Mouse (Mus musculus) lung, embryonic 16.5 days (tissue): ENCODE measurements around the gene Gm12258. TPM values are rescaled to one million over a fixed set of nuclear protein-coding genes. Genes with fewer than 3 reads are reported as not detected.
"Not testable (repeated sequence)": the region's sequence is repeated elsewhere in the genome, so short reads cannot be mapped to it uniquely, and the experiment has no call there.

ENCODE experiments used
- ATAC-seq: fragments of 200-750 bp; cut with Nextera tagmentation; 2 replicates; pipeline ENCODE4 v1.8.0; 2017; ENCODE audit warnings: low read depth, mild to moderate bottlenecking, moderate library complexity
- H3K27ac ChIP-seq: fragments of 300-500 bp; sonication (generic); 2 replicates; pipeline ENCODE4 v1.5.1; 2014; ENCODE audit warnings: mild to moderate bottlenecking, control low read depth, low read length
- H3K27me3 ChIP-seq: fragments of 300-500 bp; sonication (generic); 2 replicates; pipeline ENCODE4 v1.6.1; 2014; ENCODE audit warnings: low read depth, low read length, mixed read lengths; ENCODE audit not compliant: control insufficient read depth, insufficient read depth
- H3K36me3 ChIP-seq: fragments of 300-500 bp; sonication (generic); 2 replicates; pipeline ENCODE4 v1.6.1; 2014; ENCODE audit warnings: low read length; ENCODE audit not compliant: control insufficient read depth, insufficient read depth
- H3K4me1 ChIP-seq: fragments of 300-500 bp; sonication (generic); replicated peaks from 2 replicates; pipeline ENCODE4 v1.6.1; 2014; ENCODE audit warnings: low read length, mixed read lengths; ENCODE audit not compliant: control insufficient read depth, insufficient read depth
- H3K4me2 ChIP-seq: fragments of 300-500 bp; sonication (generic); 2 replicates; pipeline ENCODE4 v1.6.1; 2014; ENCODE audit warnings: low read depth, low read length, control low read depth
- H3K4me3 ChIP-seq: fragments of 300-500 bp; sonication (generic); 2 replicates; pipeline ENCODE4 v1.5.1; 2014; ENCODE audit warnings: mild to moderate bottlenecking, low read length, control low read depth
- H3K9ac ChIP-seq: fragments of 300-500 bp; sonication (generic); 2 replicates; pipeline ENCODE4 v1.6.1; 2014; ENCODE audit warnings: low read length, control low read depth
- H3K9me3 ChIP-seq: fragments of 300-500 bp; sonication (generic); 2 replicates; pipeline ENCODE4 v1.6.1; 2016; ENCODE audit warnings: low read length; ENCODE audit not compliant: control insufficient read depth
- WGBS: fragments of 180-500 bp; shearing (Covaris S2); extraction: QIAGEN DNeasy Blood & Tissue Kit; methylation state at CpG from one replicate; pipeline ENCODE4 v1.1.7; 2014; 5-methylcytosine and 5-hydroxymethylcytosine counted together
- polyA plus RNA-seq: library from polyadenylated mRNA; unstranded; fragments of >200 nt; fragmentation: Nextera tagmentation; extraction: Ambion mirVana; gene quantifications from 2 replicates; pipeline ENCODE4 v1.2.1, GENCODE M21; 2015

Gene Gm12258
- polyA plus RNA-seq, result 8.0 and 9.0 TPM in 2 replicates

GRCm38 (mm10) chr11:58846919-58847461 is at the start of gene Gm12258:
TSS of gene Gm12258 (plus strand) at chr11:58847158.
- peaks cover 7% of the 10 kb centered on the region for H3K36me3 ChIP-seq
- H3K9ac ChIP-seq, result peak within 1 kb of the TSS; percentile 78
- no peaks in the 10 kb centered on the region for H3K27me3 ChIP-seq
- H3K4me3 ChIP-seq, result peak within 1 kb of the TSS; percentile 73
- H3K9me3 ChIP-seq, result no peaks in the 10 kb centered on the region
- ATAC-seq, result peak; percentile 100
- peaks cover 5% of the 10 kb centered on the region for H3K4me1 ChIP-seq
- WGBS, result 0% methylated on average over 24 of the region's 24 CpGs
- peak within 1 kb of the TSS; percentile 72 for H3K4me2 ChIP-seq
- peak within 1 kb of the TSS; percentile 21; the same call in 1 of the 2 replicates for H3K27ac ChIP-seq

GRCm38 (mm10) chr11:58799747-58800146 is 47.2 kb upstream of the Gm12258 start:
- Histone ChIP-seq H3K4me2 (no peak overlapping the region), H3K9ac (no peak overlapping the region), H3K27me3 (no peaks in the 10 kb centered on the region), H3K36me3 (no peaks in the 10 kb centered on the region), H3K9me3 (no peaks in the 10 kb centered on the region), H3K4me3 (no peak overlapping the region), H3K27ac (no peak overlapping the region), H3K4me1 (no peaks in the 10 kb centered on the region; the same call in 1 of the 2 replicates)
- WGBS, result 70% methylated on average over 5 of the region's 5 CpGs
- no peak for ATAC-seq

GRCm38 (mm10) chr11:58801558-58802228 is 45.3 kb upstream of the Gm12258 start, which contains the start of gene Fam183b:
TSS of gene Fam183b (minus strand) at chr11:58801960.
- 13% methylated on average over 14 of the region's 14 CpGs for WGBS
- Histone ChIP-seq H3K4me3 (no peak within 1 kb of the TSS), H3K36me3 (no peaks in the 10 kb centered on the region), H3K27ac (no peak within 1 kb of the TSS), H3K27me3 (no peaks in the 10 kb centered on the region), H3K9me3 (no peaks in the 10 kb centered on the region), H3K4me1 (no peaks in the 10 kb centered on the region; the same call in 1 of the 2 replicates), H3K9ac (no peak within 1 kb of the TSS), H3K4me2 (peak within 1 kb of the TSS; percentile 4; the same call in 1 of the 2 replicates)
- ATAC-seq, result 0 out of 2 replicates have a peak, but pooled peaks have one; percentile 20

DNA sequence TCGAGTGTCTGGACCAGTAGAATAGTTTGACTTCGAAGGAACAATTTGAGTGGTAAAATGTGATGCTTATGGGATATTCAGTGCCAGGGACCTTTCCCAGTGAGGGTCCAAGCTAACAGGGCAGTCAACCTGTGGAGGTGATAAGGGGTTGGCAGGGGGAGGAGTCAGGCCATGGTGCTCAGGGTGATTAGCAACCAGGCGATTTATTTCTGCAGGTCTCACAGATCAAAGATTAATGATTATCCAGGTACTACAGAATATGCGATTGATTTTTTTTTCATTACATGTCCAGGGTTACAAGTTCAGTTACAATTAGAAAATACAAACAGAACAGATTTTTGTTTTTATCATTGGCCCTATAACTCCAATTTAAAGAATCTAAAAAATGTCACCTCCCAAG is 43.1 kb upstream of the Gm12258 start:
- Histone ChIP-seq H3K4me3 (no peak overlapping the region), H3K27me3 (no peaks in the 10 kb centered on the region), H3K9ac (no peak overlapping the region), H3K9me3 (no peaks in the 10 kb centered on the region), H3K4me1 (no peaks in the 10 kb centered on the region; the same call in 1 of the 2 replicates), H3K4me2 (no peak overlapping the region), H3K27ac (no peak overlapping the region), H3K36me3 (no peaks in the 10 kb centered on the region)
- ATAC-seq, result no peak
- 31% methylated on average over 4 of the region's 4 CpGs for WGBS

GRCm38 (mm10) chr11:58804393-58804792 is 42.6 kb upstream of the Gm12258 start:
- Histone ChIP-seq H3K9ac (no peak overlapping the region), H3K4me1 (no peaks in the 10 kb centered on the region; the same call in 1 of the 2 replicates), H3K27ac (no peak overlapping the region), H3K9me3 (no peaks in the 10 kb centered on the region), H3K27me3 (no peaks in the 10 kb centered on the region), H3K4me3 (no peak overlapping the region), H3K36me3 (no peaks in the 10 kb centered on the region), H3K4me2 (no peak overlapping the region)
- WGBS, result 17% methylated on average over 2 of the region's 2 CpGs
- no peak for ATAC-seq

DNA sequence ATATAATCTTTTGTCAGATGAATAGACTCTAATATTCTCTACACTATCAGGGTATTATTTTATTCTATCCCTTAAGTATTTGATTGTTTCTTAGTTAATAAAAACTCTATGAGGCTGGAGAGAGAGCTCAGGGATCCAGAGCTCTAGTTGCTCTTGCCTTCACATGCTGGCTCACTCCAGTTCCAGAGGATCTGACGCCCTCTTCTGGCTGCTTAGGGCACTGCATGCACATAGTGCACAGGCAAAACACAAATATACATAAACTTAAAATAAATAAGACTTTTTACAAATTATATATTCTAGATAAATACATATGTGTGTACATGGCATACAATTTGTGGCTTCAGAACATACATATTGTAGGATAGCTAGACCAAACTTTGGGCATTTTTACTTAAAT is 35.0 kb upstream of the Gm12258 start:
- no peaks in the 10 kb centered on the region for H3K36me3 ChIP-seq
- no peak overlapping the region for H3K4me3 ChIP-seq
- H3K4me2 ChIP-seq, result no peak overlapping the region
- H3K27ac ChIP-seq, result no peak overlapping the region
- H3K4me1 ChIP-seq, result no peaks in the 10 kb centered on the region
- H3K9me3 ChIP-seq, result no peaks in the 10 kb centered on the region
- H3K9ac ChIP-seq, result no peak overlapping the region
- ATAC-seq, result no peak
- H3K27me3 ChIP-seq, result no peaks in the 10 kb centered on the region
- WGBS, result 10% methylated on average over 1 of the region's 1 CpGs

GRCm38 (mm10) chr11:58814700-58815099 is 32.3 kb upstream of the Gm12258 start, which contains the start of gene Olfr313:
TSS of gene Olfr313 (plus strand) at chr11:58815000.
- H3K4me1 ChIP-seq, H3K27me3 ChIP-seq, H3K4me3 ChIP-seq, ATAC-seq, H3K36me3 ChIP-seq, H3K9me3 ChIP-seq, H3K9ac ChIP-seq, H3K4me2 ChIP-seq, H3K27ac ChIP-seq: not testable (repeated sequence)
- WGBS, result 32% methylated on average over 1 of the region's 1 CpGs

- H3K4me2 ChIP-seq, result no peak overlapping the region
- H3K9ac ChIP-seq, result no peak overlapping the region
- H3K27me3 ChIP-seq, result no peaks in the 10 kb centered on the region
- H3K27ac ChIP-seq, result no peak overlapping the region
- WGBS, result 74% methylated on average over 1 of the region's 1 CpGs
- no peaks in the 10 kb centered on the region for H3K9me3 ChIP-seq
- no peaks in the 10 kb centered on the region for H3K36me3 ChIP-seq
- H3K4me3 ChIP-seq, result no peak overlapping the region
- no peak for ATAC-seq
- H3K4me1 ChIP-seq, result no peaks in the 10 kb centered on the region
Observed at GRCm38 (mm10) chr11:58815676-58816075, 31.3 kb upstream of the Gm12258 start.

- not testable (repeated sequence) for ATAC-seq, H3K4me3 ChIP-seq, H3K4me1 ChIP-seq, H3K27ac ChIP-seq, H3K36me3 ChIP-seq, H3K9me3 ChIP-seq, H3K9ac ChIP-seq, H3K27me3 ChIP-seq, H3K4me2 ChIP-seq
Observed at GRCm38 (mm10) chr11:58828937-58829336, 18.0 kb upstream of the Gm12258 start, which contains the start of gene Olfr312. TSS of gene Olfr312 (plus strand) at chr11:58829237.
